Mouse (Mus musculus): Measurements from ENCODE around the gene Asic1. TPM values are rescaled to one million over a fixed set of nuclear protein-coding genes. Genes with fewer than 3 reads are reported as not detected.
"Not testable (repeated sequence)": the region's sequence is repeated elsewhere in the genome, so short reads cannot be mapped to it uniquely, and the experiment has no call there.

Asic1 gene
- polyA plus RNA-seq, 1 experiment from 2014 or later, result 1.1 TPM

- Histone ChIP-seq H3K36me3 (ENCODE audit: control insufficient read depth, insufficient read depth, low read length) (no peaks in the 10 kb centered on the region), H3K9ac (ENCODE audit: low read length) (no peak overlapping the region), H3K27ac (replicated peaks in 1 of 2; ENCODE audit: control insufficient read depth in 1 of 2, insufficient read depth in 1 of 2, low read depth in 2 of 2, low read length in 2 of 2) (no peak overlapping the region), H3K4me1 (ENCODE audit: control insufficient read depth in 2 of 2, insufficient read depth in 2 of 2, low read length in 2 of 2) (peaks cover 16 to 18% of the 10 kb centered on the region in 2 experiments), H3K9me3 (ENCODE audit: control insufficient read depth, low read length) (no peaks in the 10 kb centered on the region), H3K4me3 (ENCODE audit: control insufficient read depth in 1 of 2, insufficient read depth in 1 of 2, low read depth in 1 of 2, low read length in 2 of 2) (no peak overlapping the region), H3K4me2 (ENCODE audit: low read length) (no peak overlapping the region), H3K27me3 (ENCODE audit: control insufficient read depth, insufficient read depth, low read length) (peaks cover 16% of the 10 kb centered on the region)
- ATAC-seq (ENCODE audit: insufficient number of reproducible peaks, insufficient read depth, low FRiP score, low read depth), result no peak
- WGBS, result 7% methylated on average over 2 of the region's 2 CpGs
Measured at GRCm38 (mm10) chr15:99697309-99697708, 27.1 kb downstream of the Asic1 start.

- 24% methylated on average over 20 of the region's 20 CpGs for WGBS
- H3K4me2 ChIP-seq (ENCODE audit: low read length), result peak overlapping the region; percentile 11; the same call in 1 of the 2 replicates
- ATAC-seq (ENCODE audit: insufficient number of reproducible peaks, insufficient read depth, low FRiP score, low read depth), result no peak
Measured at GRCm38 (mm10) chr15:99698533-99699085, 28.4 kb downstream of the Asic1 start.

GRCm38 (mm10) chr15:99699715-99700114 lies 29.5 kb downstream of the Asic1 start:
- no peak overlapping the region for H3K4me2 ChIP-seq (ENCODE audit: low read length)
- H3K36me3 ChIP-seq (ENCODE audit: control insufficient read depth, insufficient read depth, low read length), result peaks cover 15% of the 10 kb centered on the region
- no peak overlapping the region for H3K9ac ChIP-seq (ENCODE audit: low read length)
- H3K4me1 ChIP-seq (ENCODE audit: control insufficient read depth in 2 of 2, insufficient read depth in 2 of 2, low read length in 2 of 2), result peaks cover 30 to 36% of the 10 kb centered on the region in 2 experiments
- no peaks in the 10 kb centered on the region for H3K9me3 ChIP-seq (ENCODE audit: control insufficient read depth, low read length)
- H3K27ac ChIP-seq (replicated peaks in 1 of 2; ENCODE audit: control insufficient read depth in 1 of 2, insufficient read depth in 1 of 2, low read depth in 2 of 2, low read length in 2 of 2), result no peak overlapping the region
- no peak overlapping the region for H3K4me3 ChIP-seq (ENCODE audit: control insufficient read depth in 1 of 2, insufficient read depth in 1 of 2, low read depth in 1 of 2, low read length in 2 of 2)
- WGBS, result 84% methylated on average over 10 of the region's 10 CpGs
- ATAC-seq (ENCODE audit: insufficient number of reproducible peaks, insufficient read depth, low FRiP score, low read depth), result no peak
- peaks cover 9% of the 10 kb centered on the region for H3K27me3 ChIP-seq (ENCODE audit: control insufficient read depth, insufficient read depth, low read length)

More at GRCm38 (mm10) chr15:99698533-99699085, 28.4 kb downstream of the Asic1 start:
- Histone ChIP-seq H3K9ac (ENCODE audit: low read length) (no peak overlapping the region), H3K36me3 (ENCODE audit: control insufficient read depth, insufficient read depth, low read length) (peaks cover 5% of the 10 kb centered on the region; the same call in 1 of the 2 replicates), H3K9me3 (ENCODE audit: control insufficient read depth, low read length) (no peaks in the 10 kb centered on the region), H3K27me3 (ENCODE audit: control insufficient read depth, insufficient read depth, low read length) (peaks cover 9% of the 10 kb centered on the region), H3K27ac (replicated peaks in 1 of 2; ENCODE audit: control insufficient read depth in 1 of 2, insufficient read depth in 1 of 2, low read depth in 2 of 2, low read length in 2 of 2) (no peak overlapping the region), H3K4me3 (ENCODE audit: control insufficient read depth in 1 of 2, insufficient read depth in 1 of 2, low read depth in 1 of 2, low read length in 2 of 2) (no peak overlapping the region), H3K4me1 (ENCODE audit: control insufficient read depth in 2 of 2, insufficient read depth in 2 of 2, low read length in 2 of 2) (peaks cover 22 to 29% of the 10 kb centered on the region in 2 experiments)

- Histone ChIP-seq H3K9me3 (ENCODE audit: control insufficient read depth, low read length) (no peaks in the 10 kb centered on the region), H3K36me3 (ENCODE audit: control insufficient read depth, insufficient read depth, low read length) (peaks cover 17% of the 10 kb centered on the region), H3K4me1 (ENCODE audit: control insufficient read depth in 2 of 2, insufficient read depth in 2 of 2, low read length in 2 of 2) (peaks cover 25 to 35% of the 10 kb centered on the region in 2 experiments), H3K4me2 (ENCODE audit: low read length) (no peak overlapping the region), H3K27ac (replicated peaks in 1 of 2; ENCODE audit: control insufficient read depth in 1 of 2, insufficient read depth in 1 of 2, low read depth in 2 of 2, low read length in 2 of 2) (no peak overlapping the region), H3K4me3 (ENCODE audit: control insufficient read depth in 1 of 2, insufficient read depth in 1 of 2, low read depth in 1 of 2, low read length in 2 of 2) (no peak overlapping the region), H3K9ac (ENCODE audit: low read length) (no peak overlapping the region), H3K27me3 (ENCODE audit: control insufficient read depth, insufficient read depth, low read length) (peaks cover 9% of the 10 kb centered on the region)
- no peak for ATAC-seq (ENCODE audit: insufficient number of reproducible peaks, insufficient read depth, low FRiP score, low read depth)
- WGBS, result 84% methylated on average over 18 of the region's 18 CpGs
Measured at GRCm38 (mm10) chr15:99700219-99701106, 30.3 kb downstream of the Asic1 start.

GRCm38 (mm10) chr15:99701640-99701998 lies 31.5 kb downstream of the Asic1 start:
- H3K9me3 ChIP-seq (ENCODE audit: control insufficient read depth, low read length); ATAC-seq (ENCODE audit: insufficient number of reproducible peaks, insufficient read depth, low FRiP score, low read depth); H3K27me3 ChIP-seq (ENCODE audit: control insufficient read depth, insufficient read depth, low read length): not testable (repeated sequence)
- 36% methylated on average over 16 of the region's 16 CpGs for WGBS
- H3K9ac ChIP-seq (ENCODE audit: low read length), result peak overlapping the region; percentile 91
- peaks cover 28 to 42% of the 10 kb centered on the region in 2 experiments for H3K4me1 ChIP-seq (ENCODE audit: control insufficient read depth in 2 of 2, insufficient read depth in 2 of 2, low read length in 2 of 2)
- peak overlapping the region; percentile 40 to 94; a peak in 2 of 4 replicates for H3K27ac ChIP-seq (replicated peaks in 1 of 2; ENCODE audit: control insufficient read depth in 1 of 2, insufficient read depth in 1 of 2, low read depth in 2 of 2, low read length in 2 of 2)
- peak overlapping the region; percentile 73 for H3K4me2 ChIP-seq (ENCODE audit: low read length)
- peaks cover 27% of the 10 kb centered on the region for H3K36me3 ChIP-seq (ENCODE audit: control insufficient read depth, insufficient read depth, low read length)
- peak overlapping the region; percentile 76 to 81 for H3K4me3 ChIP-seq (ENCODE audit: control insufficient read depth in 1 of 2, insufficient read depth in 1 of 2, low read depth in 1 of 2, low read length in 2 of 2)

- Histone ChIP-seq H3K36me3 (ENCODE audit: control insufficient read depth, insufficient read depth, low read length) (peaks cover 33% of the 10 kb centered on the region), H3K9me3 (ENCODE audit: control insufficient read depth, low read length) (no peaks in the 10 kb centered on the region), H3K4me1 (ENCODE audit: control insufficient read depth in 2 of 2, insufficient read depth in 2 of 2, low read length in 2 of 2) (peaks cover 28 to 42% of the 10 kb centered on the region in 2 experiments), H3K9ac (ENCODE audit: low read length) (peak within 1 kb of the TSS; percentile 91), H3K4me3 (ENCODE audit: control insufficient read depth in 1 of 2, insufficient read depth in 1 of 2, low read depth in 1 of 2, low read length in 2 of 2) (peak within 1 kb of the TSS; percentile 76 to 81), H3K27ac (replicated peaks in 1 of 2; ENCODE audit: control insufficient read depth in 1 of 2, insufficient read depth in 1 of 2, low read depth in 2 of 2, low read length in 2 of 2) (peak within 1 kb of the TSS; percentile 89 to 94), H3K4me2 (ENCODE audit: low read length) (peak within 1 kb of the TSS; percentile 73), H3K27me3 (ENCODE audit: control insufficient read depth, insufficient read depth, low read length) (peaks cover 5% of the 10 kb centered on the region)
- WGBS, result 1% methylated on average over 70 of the region's 71 CpGs
- peak; percentile 92 for ATAC-seq (ENCODE audit: insufficient number of reproducible peaks, insufficient read depth, low FRiP score, low read depth)
Measured at GRCm38 (mm10) chr15:99701999-99702900, 32.1 kb downstream of the Asic1 start, which contains the start of gene Smarcd1. Gene Smarcd1 (plus strand): TSS chr15:99702129.

- Histone ChIP-seq H3K4me1 (ENCODE audit: control insufficient read depth in 2 of 2, insufficient read depth in 2 of 2, low read length in 2 of 2) (peaks cover 28 to 42% of the 10 kb centered on the region in 2 experiments), H3K4me3 (ENCODE audit: control insufficient read depth in 1 of 2, insufficient read depth in 1 of 2, low read depth in 1 of 2, low read length in 2 of 2) (peak overlapping the region; percentile 17 to 76; a peak in 3 of 4 replicates), H3K27ac (replicated peaks in 1 of 2; ENCODE audit: control insufficient read depth in 1 of 2, insufficient read depth in 1 of 2, low read depth in 2 of 2, low read length in 2 of 2) (peak overlapping the region; percentile 26 to 94), H3K27me3 (ENCODE audit: control insufficient read depth, insufficient read depth, low read length) (peaks cover 5% of the 10 kb centered on the region; the same call in 1 of the 2 replicates), H3K9ac (ENCODE audit: low read length) (peak overlapping the region; percentile 91), H3K9me3 (ENCODE audit: control insufficient read depth, low read length) (no peaks in the 10 kb centered on the region), H3K4me2 (ENCODE audit: low read length) (peak overlapping the region; percentile 73), H3K36me3 (ENCODE audit: control insufficient read depth, insufficient read depth, low read length) (peaks cover 42% of the 10 kb centered on the region)
- 60% methylated on average over 9 of the region's 9 CpGs for WGBS
- no peak for ATAC-seq (ENCODE audit: insufficient number of reproducible peaks, insufficient read depth, low FRiP score, low read depth)
Measured at GRCm38 (mm10) chr15:99703104-99703503, 32.9 kb downstream of the Asic1 start.

All from heart, embryonic 14.5 days (tissue).